Mouse (Mus musculus): Measurements from ENCODE around the gene Sptan1. TPM values are rescaled to one million over a fixed set of nuclear protein-coding genes. Genes with fewer than 3 reads are reported as not detected.
A peak's percentile ranks its signal among the peaks of the same experiment; 100 is the strongest.

Sptan1 gene
- total and polyA plus RNA-seq, 2 experiments from 2014 or later, result 79.3 to 266 TPM

GRCm38 (mm10) chr2:30026997-30027396 lies 61.6 kb downstream of the Sptan1 start:
- WGBS, result 92% methylated on average over 5 of the region's 5 CpGs
- H3K27ac ChIP-seq (ENCODE audit: low read depth), result no peak overlapping the region
- no peak for DNase-seq (ENCODE audit: low spot score)
- ATAC-seq (ENCODE audit: insufficient read depth, low read depth), result no peak
- H3K27me3 ChIP-seq (ENCODE audit: control insufficient read depth, insufficient read depth, low read length), result no peaks in the 10 kb centered on the region
- no peak overlapping the region for H3K4me3 ChIP-seq (ENCODE audit: low read depth, low read length)
- H3K4me1 ChIP-seq (ENCODE audit: control insufficient read depth, insufficient read depth), result no peaks in the 10 kb centered on the region
- H3K36me3 ChIP-seq (replicated peaks; ENCODE audit: control insufficient read depth, insufficient read depth, low read length), result peaks cover 100% of the 10 kb centered on the region
- no peak overlapping the region for H3K9ac ChIP-seq (replicated peaks; ENCODE audit: low read depth, low read length)
- H3K4me2 ChIP-seq (ENCODE audit: low read depth, low read length), result no peak overlapping the region
- H3K9me3 ChIP-seq (replicated peaks; ENCODE audit: control insufficient read depth, low read length), result no peaks in the 10 kb centered on the region
- no peak for TF ChIP-seq CTCF (IDR thresholded peaks at IDR 0.05; ENCODE audit: low read depth)
- TF ChIP-seq EP300 (IDR thresholded peaks at IDR 0.05; ENCODE audit: low read depth), result no peak

DNA sequence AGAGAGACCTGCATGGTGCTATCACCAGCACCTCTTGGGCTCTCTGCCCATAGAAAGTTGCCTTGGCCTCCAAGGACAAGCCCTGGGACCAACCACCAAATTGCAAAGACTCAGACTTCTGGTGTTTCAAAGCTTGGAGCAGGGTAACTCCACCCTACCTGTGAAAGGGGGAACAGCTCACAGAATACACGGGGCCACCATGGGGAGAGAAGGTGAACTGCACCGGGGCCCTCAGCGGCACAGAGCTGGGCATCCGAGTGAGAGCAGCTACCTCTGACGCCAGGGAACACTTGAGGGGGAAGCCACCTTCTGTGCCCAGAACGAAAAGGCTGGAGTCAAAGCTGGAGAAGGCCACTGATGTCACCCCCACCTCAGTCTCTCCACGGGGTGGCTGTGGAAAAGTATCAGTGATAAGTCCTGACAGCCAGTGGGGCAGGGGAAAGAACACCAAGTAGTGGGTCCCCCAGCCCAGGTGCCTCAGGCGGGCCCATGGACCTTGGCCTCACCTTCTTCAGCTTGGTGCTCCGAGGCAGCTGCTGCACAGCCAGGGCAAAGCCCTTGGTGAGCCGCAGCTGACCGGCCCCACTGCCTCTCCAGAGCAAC lies 67.0 kb downstream of the Sptan1 start:
- ATAC-seq (ENCODE audit: insufficient read depth, low read depth), result peak; percentile 56; the same call in 1 of the 2 replicates
- 54% methylated on average over 11 of the region's 11 CpGs for WGBS

DNA sequence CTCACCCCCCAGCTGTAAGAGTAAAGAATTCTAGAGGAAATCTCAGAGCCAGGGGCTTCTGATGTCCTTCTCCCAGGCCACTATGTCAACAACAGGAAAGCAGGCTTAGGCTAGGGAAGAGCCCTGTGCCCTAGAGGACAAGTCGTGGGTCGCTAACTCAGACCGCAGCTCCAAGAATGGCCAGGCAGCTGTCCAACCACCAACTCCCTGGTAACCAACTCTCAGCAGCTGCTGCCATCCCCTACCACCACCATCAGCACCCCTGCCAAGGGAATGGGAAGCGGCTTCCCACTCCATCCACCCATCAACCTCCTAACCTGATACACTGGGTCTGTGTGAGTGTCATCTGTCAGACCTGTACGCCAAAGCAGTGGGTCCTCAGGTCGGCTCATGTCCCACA lies 67.6 kb downstream of the Sptan1 start:
- 49% methylated on average over 6 of the region's 6 CpGs for WGBS
- H3K36me3 ChIP-seq (replicated peaks; ENCODE audit: control insufficient read depth, insufficient read depth, low read length), result peaks cover 48% of the 10 kb centered on the region

More for the DNA sequence above, 67.0 kb downstream of the Sptan1 start:
- Histone ChIP-seq H3K4me3 (ENCODE audit: low read depth, low read length) (no peak overlapping the region), H3K9ac (replicated peaks; ENCODE audit: low read depth, low read length) (no peak overlapping the region), H3K4me2 (ENCODE audit: low read depth, low read length) (no peak overlapping the region), H3K27ac (ENCODE audit: low read depth) (no peak overlapping the region), H3K9me3 (replicated peaks; ENCODE audit: control insufficient read depth, low read length) (no peaks in the 10 kb centered on the region), H3K27me3 (ENCODE audit: control insufficient read depth, insufficient read depth, low read length) (no peaks in the 10 kb centered on the region), H3K4me1 (ENCODE audit: control insufficient read depth, insufficient read depth) (no peaks in the 10 kb centered on the region), H3K36me3 (replicated peaks; ENCODE audit: control insufficient read depth, insufficient read depth, low read length) (peaks cover 54% of the 10 kb centered on the region)
- TF ChIP-seq EP300 (IDR thresholded peaks at IDR 0.05; ENCODE audit: low read depth) (no peak), CTCF (IDR thresholded peaks at IDR 0.05; ENCODE audit: low read depth) (peak; percentile 23)
- no peak for DNase-seq (ENCODE audit: low spot score)

DNA sequence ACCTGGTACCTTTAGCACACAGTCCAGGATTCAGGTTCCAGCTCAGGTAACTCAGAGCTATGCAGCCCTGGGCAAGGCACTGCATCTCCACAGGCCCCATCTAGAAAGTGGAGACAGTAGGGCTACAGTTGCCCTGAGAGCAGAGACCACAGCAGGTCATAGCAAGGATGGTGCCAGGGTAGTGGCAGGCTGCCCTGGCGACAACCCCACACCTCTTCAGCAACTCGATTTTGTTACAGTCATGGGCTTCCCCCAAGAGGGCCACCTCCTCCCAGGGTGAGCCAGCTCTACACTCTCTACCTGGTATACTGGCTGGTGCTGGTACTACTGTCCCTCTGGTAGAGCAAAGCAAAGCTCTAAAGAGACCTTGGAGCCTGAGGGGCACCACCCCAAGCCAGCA lies 72.4 kb downstream of the Sptan1 start:
- Histone ChIP-seq H3K4me3 (ENCODE audit: low read depth, low read length) (no peak overlapping the region), H3K9ac (replicated peaks; ENCODE audit: low read depth, low read length) (no peak overlapping the region), H3K27ac (ENCODE audit: low read depth) (no peak overlapping the region), H3K36me3 (replicated peaks; ENCODE audit: control insufficient read depth, insufficient read depth, low read length) (0 out of 2 replicates have a peak, but pooled peaks cover under 1% of the 10 kb centered on the region), H3K9me3 (replicated peaks; ENCODE audit: control insufficient read depth, low read length) (no peaks in the 10 kb centered on the region), H3K4me2 (ENCODE audit: low read depth, low read length) (no peak overlapping the region), H3K27me3 (ENCODE audit: control insufficient read depth, insufficient read depth, low read length) (no peaks in the 10 kb centered on the region), H3K4me1 (ENCODE audit: control insufficient read depth, insufficient read depth) (no peaks in the 10 kb centered on the region)
- ATAC-seq (ENCODE audit: insufficient read depth, low read depth) (no peak), DNase-seq (ENCODE audit: low spot score) (no peak)
- 80% methylated on average over 2 of the region's 2 CpGs for WGBS
- TF ChIP-seq CTCF (IDR thresholded peaks at IDR 0.05; ENCODE audit: low read depth) (no peak), EP300 (IDR thresholded peaks at IDR 0.05; ENCODE audit: low read depth) (no peak)

More for the DNA sequence above, 67.6 kb downstream of the Sptan1 start:
- Histone ChIP-seq H3K27ac (ENCODE audit: low read depth) (no peak overlapping the region), H3K4me2 (ENCODE audit: low read depth, low read length) (no peak overlapping the region), H3K4me1 (ENCODE audit: control insufficient read depth, insufficient read depth) (no peaks in the 10 kb centered on the region), H3K4me3 (ENCODE audit: low read depth, low read length) (no peak overlapping the region), H3K9me3 (replicated peaks; ENCODE audit: control insufficient read depth, low read length) (no peaks in the 10 kb centered on the region), H3K9ac (replicated peaks; ENCODE audit: low read depth, low read length) (no peak overlapping the region), H3K27me3 (ENCODE audit: control insufficient read depth, insufficient read depth, low read length) (no peaks in the 10 kb centered on the region)
- no peak for DNase-seq (ENCODE audit: low spot score)
- ATAC-seq (ENCODE audit: insufficient read depth, low read depth), result no peak
- TF ChIP-seq EP300 (IDR thresholded peaks at IDR 0.05; ENCODE audit: low read depth), result no peak
- TF ChIP-seq CTCF (IDR thresholded peaks at IDR 0.05; ENCODE audit: low read depth), result no peak

DNA sequence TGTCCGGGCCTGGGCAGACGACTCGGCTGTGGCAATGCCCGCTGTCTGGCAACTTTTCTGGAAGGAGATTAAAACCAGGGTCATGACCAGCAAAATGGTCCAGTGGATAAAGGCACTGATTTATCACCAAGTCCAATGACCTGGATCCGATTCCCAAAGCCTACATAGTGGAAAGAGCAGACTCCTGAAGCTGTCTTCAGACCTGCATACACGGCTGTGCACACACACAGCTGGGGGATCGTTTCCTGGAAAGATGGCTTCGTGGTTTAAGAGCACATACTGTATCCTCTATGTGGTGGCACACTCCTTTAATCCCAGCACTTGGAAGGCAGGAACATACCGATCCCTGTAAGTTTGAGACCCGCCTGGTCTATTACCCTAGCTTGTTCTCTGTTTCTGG lies 73.0 kb downstream of the Sptan1 start:
- 93% methylated on average over 10 of the region's 10 CpGs for WGBS
- Histone ChIP-seq H3K27me3 (ENCODE audit: control insufficient read depth, insufficient read depth, low read length) (no peaks in the 10 kb centered on the region), H3K9me3 (replicated peaks; ENCODE audit: control insufficient read depth, low read length) (no peaks in the 10 kb centered on the region), H3K4me3 (ENCODE audit: low read depth, low read length) (no peak overlapping the region), H3K36me3 (replicated peaks; ENCODE audit: control insufficient read depth, insufficient read depth, low read length) (no peaks in the 10 kb centered on the region), H3K4me2 (ENCODE audit: low read depth, low read length) (no peak overlapping the region), H3K4me1 (ENCODE audit: control insufficient read depth, insufficient read depth) (no peaks in the 10 kb centered on the region), H3K27ac (ENCODE audit: low read depth) (no peak overlapping the region), H3K9ac (replicated peaks; ENCODE audit: low read depth, low read length) (no peak overlapping the region)
- no peak for DNase-seq (ENCODE audit: low spot score)
- TF ChIP-seq EP300 (IDR thresholded peaks at IDR 0.05; ENCODE audit: low read depth) (no peak), CTCF (IDR thresholded peaks at IDR 0.05; ENCODE audit: low read depth) (no peak)
- ATAC-seq (ENCODE audit: insufficient read depth, low read depth), result no peak

DNA sequence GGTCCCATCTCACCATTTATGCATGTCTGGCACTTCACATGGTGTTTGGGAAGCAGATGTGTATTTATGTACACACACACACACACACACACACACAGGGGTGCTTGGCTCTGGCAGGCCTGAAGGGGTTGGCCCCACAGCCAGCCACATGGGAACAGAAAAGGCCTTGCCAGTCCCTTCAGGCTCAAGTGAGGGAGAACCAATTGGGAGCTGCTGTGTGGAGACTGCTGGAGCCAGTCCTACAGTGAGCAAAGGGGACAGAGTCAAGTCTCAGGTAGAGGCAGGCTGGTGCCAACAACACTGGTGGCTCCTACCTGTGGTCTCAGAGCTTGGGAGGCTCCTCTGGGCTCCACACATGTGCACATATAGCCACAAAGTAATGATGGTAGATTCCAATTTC lies 74.3 kb downstream of the Sptan1 start:
- Histone ChIP-seq H3K4me1 (ENCODE audit: control insufficient read depth, insufficient read depth) (no peaks in the 10 kb centered on the region), H3K4me3 (ENCODE audit: low read depth, low read length) (no peak overlapping the region), H3K27ac (ENCODE audit: low read depth) (no peak overlapping the region), H3K27me3 (ENCODE audit: control insufficient read depth, insufficient read depth, low read length) (no peaks in the 10 kb centered on the region), H3K9me3 (replicated peaks; ENCODE audit: control insufficient read depth, low read length) (no peaks in the 10 kb centered on the region), H3K4me2 (ENCODE audit: low read depth, low read length) (no peak overlapping the region), H3K9ac (replicated peaks; ENCODE audit: low read depth, low read length) (no peak overlapping the region), H3K36me3 (replicated peaks; ENCODE audit: control insufficient read depth, insufficient read depth, low read length) (no peaks in the 10 kb centered on the region)
- ATAC-seq (ENCODE audit: insufficient read depth, low read depth), result no peak
- TF ChIP-seq EP300 (IDR thresholded peaks at IDR 0.05; ENCODE audit: low read depth) (no peak), CTCF (IDR thresholded peaks at IDR 0.05; ENCODE audit: low read depth) (no peak)
- no peak for DNase-seq (ENCODE audit: low spot score)

Measured in heart, postnatal 0 days (tissue).